Mouse (Mus musculus) neural tube, embryonic 14.5 days (tissue): Measurements from ENCODE around the gene Micall1. TPM values are rescaled to one million over a fixed set of nuclear protein-coding genes. Genes with fewer than 3 reads are reported as not detected.

ENCODE experiments used
- ATAC-seq: fragments of 200-750 bp; cut with Nextera tagmentation; 2 replicates; pipeline ENCODE4 v1.8.0; 2017; ENCODE audit warnings: low read depth, mild to moderate bottlenecking, moderate TSS enrichment, moderate library complexity
- H3K27ac ChIP-seq: fragments of 300-500 bp; sonication (generic); 2 replicates; pipeline ENCODE4 v1.5.1; 2014; ENCODE audit warnings: low read depth, mild to moderate bottlenecking, control low read depth, low read length, moderate library complexity, mixed read lengths
- H3K27me3 ChIP-seq: fragments of 300-500 bp; sonication (generic); 2 replicates; pipeline ENCODE4 v1.6.1; 2014; ENCODE audit warnings: low read length; ENCODE audit not compliant: control insufficient read depth, insufficient read depth
- H3K36me3 ChIP-seq: fragments of 300-500 bp; sonication (generic); 2 replicates; pipeline ENCODE4 v1.6.1; 2014; ENCODE audit warnings: low read length, mixed read lengths; ENCODE audit not compliant: control insufficient read depth, insufficient read depth
- H3K4me1 ChIP-seq: fragments of 300-500 bp; sonication (generic); 2 replicates; pipeline ENCODE4 v1.6.1; 2014; ENCODE audit warnings: low read length; ENCODE audit not compliant: control insufficient read depth, insufficient read depth
- H3K4me2 ChIP-seq: fragments of 300-500 bp; sonication (generic); 2 replicates; pipeline ENCODE4 v1.6.1; 2014; ENCODE audit warnings: mild to moderate bottlenecking, low read depth, low read length, control low read depth
- H3K4me3 ChIP-seq: fragments of 300-500 bp; sonication (generic); 2 replicates; pipeline ENCODE4 v1.5.1; 2014; ENCODE audit warnings: low read depth, low read length, control low read depth, mixed read lengths
- H3K9ac ChIP-seq: fragments of 300-500 bp; sonication (generic); replicated peaks from 2 replicates; pipeline ENCODE4 v1.6.1; 2014; ENCODE audit warnings: low read depth, mild to moderate bottlenecking, control low read depth, low read length, mixed read lengths
- H3K9me3 ChIP-seq: fragments of 300-500 bp; sonication (generic); 2 replicates; pipeline ENCODE4 v1.6.1; 2016; ENCODE audit warnings: low read length; ENCODE audit not compliant: control insufficient read depth
- WGBS: fragments of 180-500 bp; shearing (Covaris S2); extraction: QIAGEN DNeasy Blood & Tissue Kit; methylation state at CpG from one replicate; pipeline ENCODE4 v1.1.7; 2014; 5-methylcytosine and 5-hydroxymethylcytosine counted together
- polyA plus RNA-seq: library from polyadenylated mRNA; unstranded; fragments of >200 nt; fragmentation: Nextera tagmentation; extraction: Ambion mirVana; gene quantifications from 2 replicates; pipeline ENCODE4 v1.2.1, GENCODE M21; 2014

Gene Micall1
- polyA plus RNA-seq, 1 experiment from 2014 or later, result 12.6 TPM

- WGBS, result 64% methylated on average over 10 of the region's 10 CpGs
- no peak overlapping the region for H3K9ac ChIP-seq
- H3K9me3 ChIP-seq, result no peaks in the 10 kb centered on the region
- no peak overlapping the region for H3K4me3 ChIP-seq
- no peak for ATAC-seq
- H3K27ac ChIP-seq, result no peak overlapping the region
- no peak overlapping the region for H3K4me2 ChIP-seq
- no peaks in the 10 kb centered on the region for H3K36me3 ChIP-seq
- no peaks in the 10 kb centered on the region for H3K4me1 ChIP-seq
- H3K27me3 ChIP-seq, result no peaks in the 10 kb centered on the region
Measured at GRCm38 (mm10) chr15:79103264-79103663, 5.4 kb upstream of the Micall1 start.

DNA sequence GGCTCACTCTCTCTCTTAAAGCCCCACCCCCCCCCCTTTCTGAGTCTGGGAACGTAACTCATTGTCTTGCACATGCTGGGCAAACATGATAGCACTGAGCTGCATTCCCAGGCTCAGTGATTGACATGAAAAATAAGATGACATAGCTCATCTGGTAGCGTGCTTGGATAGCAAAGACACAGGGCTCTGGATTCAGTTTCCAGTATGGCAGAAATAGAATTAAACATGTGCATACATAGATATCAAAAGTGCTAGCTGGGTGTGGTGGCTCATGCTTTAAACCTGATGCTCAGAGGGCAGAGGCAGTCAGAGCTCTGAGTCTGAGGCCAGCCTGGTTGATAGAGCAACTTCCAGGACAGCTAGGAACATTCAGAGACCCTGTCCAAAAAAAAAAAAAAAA, 2.9 kb upstream of the Micall1 start:
- Histone ChIP-seq H3K4me3 (no peak overlapping the region), H3K27ac (no peak overlapping the region), H3K9me3 (no peaks in the 10 kb centered on the region), H3K9ac (no peak overlapping the region), H3K4me1 (peaks cover 11% of the 10 kb centered on the region), H3K4me2 (no peak overlapping the region), H3K27me3 (no peaks in the 10 kb centered on the region), H3K36me3 (no peaks in the 10 kb centered on the region)
- ATAC-seq, result no peak
- WGBS, result 50% methylated on average over 2 of the region's 2 CpGs

DNA sequence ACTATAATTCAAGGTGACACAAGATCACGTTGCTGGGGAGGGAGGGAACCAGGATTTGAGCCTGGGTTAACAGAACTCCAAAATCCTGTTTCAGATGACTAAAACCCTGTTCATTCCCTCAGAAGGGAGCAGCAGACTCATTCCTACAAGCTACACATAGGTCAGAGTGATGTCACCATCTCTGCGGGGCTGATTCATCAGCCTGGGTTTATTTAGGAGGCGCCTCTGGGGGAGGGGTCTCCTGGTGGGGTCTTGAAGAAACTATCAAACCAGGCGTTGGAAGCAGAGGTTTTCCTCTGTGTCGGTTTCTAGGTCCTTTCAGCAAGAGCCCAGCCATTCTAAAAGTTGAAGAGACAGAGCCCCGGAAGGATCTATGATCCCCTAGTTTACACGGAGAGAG, 732 bp upstream of the Micall1 start:
- peak overlapping the region; percentile 81 for H3K4me3 ChIP-seq
- H3K4me1 ChIP-seq, result peaks cover 19% of the 10 kb centered on the region
- no peak for ATAC-seq
- WGBS, result 23% methylated on average over 7 of the region's 7 CpGs
- 0 out of 2 replicates have a peak overlapping the region, but pooled peaks have one; percentile 93 for H3K9ac ChIP-seq
- H3K27me3 ChIP-seq, result no peaks in the 10 kb centered on the region
- H3K36me3 ChIP-seq, result 0 out of 2 replicates have a peak, but pooled peaks cover 5% of the 10 kb centered on the region
- H3K27ac ChIP-seq, result no peak overlapping the region
- H3K9me3 ChIP-seq, result no peaks in the 10 kb centered on the region
- H3K4me2 ChIP-seq, result peak overlapping the region; percentile 96

- Histone ChIP-seq H3K27ac (peak overlapping the region; percentile 69), H3K27me3 (no peaks in the 10 kb centered on the region), H3K4me2 (peak overlapping the region; percentile 96), H3K36me3 (0 out of 2 replicates have a peak, but pooled peaks cover 5% of the 10 kb centered on the region), H3K9ac (peak overlapping the region; percentile 93), H3K9me3 (no peaks in the 10 kb centered on the region), H3K4me3 (peak overlapping the region; percentile 81), H3K4me1 (peaks cover 19% of the 10 kb centered on the region)
- WGBS, result under 1% methylated on average over 32 of the region's 46 CpGs
- ATAC-seq, result peak; percentile 58
Measured at GRCm38 (mm10) chr15:79109321-79109934, 730 bp downstream of the Micall1 start.

DNA sequence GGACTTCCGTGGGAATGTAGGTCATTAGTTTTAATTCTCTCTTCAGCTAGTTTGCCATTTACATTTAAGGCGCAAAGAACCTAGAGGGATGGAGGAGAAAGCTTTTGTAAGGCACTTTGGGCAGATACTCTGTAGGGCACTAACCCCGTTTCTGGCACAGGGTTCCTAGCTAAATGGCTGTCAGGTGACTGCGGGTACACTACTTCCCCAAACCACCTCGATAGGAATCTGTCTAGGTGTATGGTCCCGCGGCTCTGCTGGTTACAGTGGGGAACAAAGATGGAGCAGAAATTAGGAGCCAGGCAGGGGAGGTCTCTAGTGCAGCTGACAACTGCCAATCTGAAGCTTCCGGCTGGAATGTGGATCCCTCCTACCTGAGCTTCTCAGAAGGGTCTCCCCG, 1.3 kb downstream of the Micall1 start:
- Histone ChIP-seq H3K36me3 (peaks cover 10% of the 10 kb centered on the region; the same call in 1 of the 2 replicates), H3K27ac (no peak overlapping the region), H3K9ac (peak overlapping the region; percentile 93), H3K4me3 (peak overlapping the region; percentile 81), H3K9me3 (no peaks in the 10 kb centered on the region), H3K27me3 (no peaks in the 10 kb centered on the region), H3K4me1 (peaks cover 19% of the 10 kb centered on the region), H3K4me2 (peak overlapping the region; percentile 96)
- 13% methylated on average over 9 of the region's 9 CpGs for WGBS
- ATAC-seq, result no peak

DNA sequence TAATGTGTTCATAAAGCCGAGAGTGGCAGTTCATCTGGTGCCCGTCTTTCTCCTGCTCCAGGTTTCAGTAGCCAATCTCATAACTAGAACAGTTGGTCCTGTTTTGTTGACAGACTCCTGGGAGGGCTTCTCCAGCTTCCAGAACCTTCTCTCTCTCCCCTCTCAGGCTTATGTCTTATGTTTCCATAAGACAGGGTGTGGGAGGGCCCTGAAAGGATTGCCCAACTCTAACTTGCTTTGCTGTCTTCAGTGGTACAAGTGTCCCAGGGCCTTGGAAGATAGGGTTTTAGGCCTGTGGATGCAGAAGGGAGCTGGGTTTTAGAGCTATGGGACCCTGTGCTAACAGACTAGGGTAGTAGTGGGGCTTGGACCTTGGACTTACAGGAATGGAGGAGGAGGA, 1.8 kb downstream of the Micall1 start:
- Histone ChIP-seq H3K27me3 (no peaks in the 10 kb centered on the region), H3K9ac (peak overlapping the region; percentile 17; the same call in 1 of the 2 replicates), H3K9me3 (no peaks in the 10 kb centered on the region), H3K4me3 (peak overlapping the region; percentile 81), H3K36me3 (peaks cover 15% of the 10 kb centered on the region; the same call in 1 of the 2 replicates), H3K4me1 (peaks cover 19% of the 10 kb centered on the region), H3K27ac (no peak overlapping the region), H3K4me2 (peak overlapping the region; percentile 96)
- WGBS, result 50% methylated on average over 2 of the region's 2 CpGs
- ATAC-seq, result no peak

DNA sequence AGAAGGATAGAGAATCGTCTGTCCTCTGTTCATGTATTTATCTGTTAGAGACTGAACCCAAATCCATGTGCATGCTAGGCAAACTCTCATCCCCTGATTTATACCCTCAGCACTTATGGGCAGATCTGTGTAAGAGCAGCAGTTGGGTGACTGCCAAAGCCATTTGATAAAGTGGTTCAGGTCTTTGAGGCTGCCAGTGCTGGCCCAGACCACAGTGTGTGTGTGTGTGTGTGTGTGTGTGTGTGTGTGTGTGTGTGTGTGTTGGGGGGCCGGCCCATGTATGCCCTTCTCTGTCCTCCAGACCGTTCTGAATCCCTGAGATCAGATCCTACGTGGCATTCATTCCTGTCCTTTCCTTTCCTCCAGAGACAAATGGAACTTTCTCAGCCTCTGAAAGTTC, 3.1 kb downstream of the Micall1 start:
- H3K9ac ChIP-seq, result no peak overlapping the region
- no peaks in the 10 kb centered on the region for H3K27me3 ChIP-seq
- H3K36me3 ChIP-seq, result peaks cover 16% of the 10 kb centered on the region; the same call in 1 of the 2 replicates
- H3K27ac ChIP-seq, result no peak overlapping the region
- H3K4me2 ChIP-seq, result no peak overlapping the region
- H3K4me3 ChIP-seq, result no peak overlapping the region
- ATAC-seq, result no peak
- peaks cover 19% of the 10 kb centered on the region for H3K4me1 ChIP-seq
- H3K9me3 ChIP-seq, result no peaks in the 10 kb centered on the region
- WGBS, result 58% methylated on average over 4 of the region's 4 CpGs

- WGBS, result 63% methylated on average over 5 of the region's 5 CpGs
- no peak overlapping the region for H3K4me2 ChIP-seq
- H3K36me3 ChIP-seq, result peaks cover 25% of the 10 kb centered on the region; the same call in 1 of the 2 replicates
Measured at GRCm38 (mm10) chr15:79115276-79115675, 6.6 kb downstream of the Micall1 start.

GRCm38 (mm10) chr15:79119491-79119890, 10.8 kb downstream of the Micall1 start:
- no peak overlapping the region for H3K9ac ChIP-seq
- H3K4me3 ChIP-seq, result no peak overlapping the region
- peaks cover 34% of the 10 kb centered on the region for H3K36me3 ChIP-seq
- H3K27ac ChIP-seq, result no peak overlapping the region
- H3K4me2 ChIP-seq, result no peak overlapping the region
- 87% methylated on average over 9 of the region's 9 CpGs for WGBS
- H3K4me1 ChIP-seq, result no peaks in the 10 kb centered on the region
- no peak for ATAC-seq
- no peaks in the 10 kb centered on the region for H3K9me3 ChIP-seq
- H3K27me3 ChIP-seq, result no peaks in the 10 kb centered on the region

More at GRCm38 (mm10) chr15:79115276-79115675, 6.6 kb downstream of the Micall1 start:
- no peak for ATAC-seq
- H3K9me3 ChIP-seq, result no peaks in the 10 kb centered on the region
- H3K27ac ChIP-seq, result no peak overlapping the region
- H3K4me1 ChIP-seq, result peaks cover 14% of the 10 kb centered on the region
- no peaks in the 10 kb centered on the region for H3K27me3 ChIP-seq
- H3K4me3 ChIP-seq, result no peak overlapping the region
- no peak overlapping the region for H3K9ac ChIP-seq
